Mouse (Mus musculus) liver, embryonic 12.5 days (tissue): ENCODE results near the gene Serpinb9f. TPM values are rescaled to one million over a fixed set of nuclear protein-coding genes. Genes with fewer than 3 reads are reported as not detected.
"Not testable (repeated sequence)": the region's sequence is repeated elsewhere in the genome, so short reads cannot be mapped to it uniquely, and the experiment has no call there.

Source experiments
- ATAC-seq: fragments of 200-750 bp; cut with Nextera tagmentation; 2 replicates; pipeline ENCODE4 v1.8.0; 2017; ENCODE audit warnings: moderate number of reproducible peaks, mild to moderate bottlenecking, moderate library complexity
- H3K27ac ChIP-seq: fragments of 300-500 bp; sonication (generic); 2 replicates; pipeline ENCODE4 v1.5.1; 2016; ENCODE audit warnings: mild to moderate bottlenecking
- H3K27me3 ChIP-seq: fragments of 300-500 bp; sonication (generic); replicated peaks from 2 replicates; pipeline ENCODE4 v1.6.1; 2016; ENCODE audit warnings: mild to moderate bottlenecking, moderate library complexity
- H3K36me3 ChIP-seq: fragments of 300-500 bp; sonication (generic); 2 replicates; pipeline ENCODE4 v1.6.1; 2016; ENCODE audit warnings: mild to moderate bottlenecking, moderate library complexity
- H3K4me1 ChIP-seq: fragments of 300-500 bp; sonication (generic); 2 replicates; pipeline ENCODE4 v1.6.1; 2016
- H3K4me2 ChIP-seq: fragments of 300-500 bp; sonication (generic); 2 replicates; pipeline ENCODE4 v1.6.1; 2016; ENCODE audit warnings: mild to moderate bottlenecking, moderate library complexity
- H3K4me3 ChIP-seq: fragments of 300-500 bp; sonication (generic); 2 replicates; pipeline ENCODE4 v1.5.1; 2016; ENCODE audit warnings: mild to moderate bottlenecking, moderate library complexity
- H3K9ac ChIP-seq: fragments of 300-500 bp; sonication (generic); 2 replicates; pipeline ENCODE4 v1.6.1; 2016; ENCODE audit warnings: mild to moderate bottlenecking, moderate library complexity
- H3K9me3 ChIP-seq: fragments of 300-500 bp; sonication (generic); replicated peaks from 2 replicates; pipeline ENCODE4 v1.6.1; 2016; ENCODE audit warnings: mild to moderate bottlenecking, moderate library complexity
- WGBS: fragments of 180-500 bp; shearing (Covaris S2); methylation state at CpG from one replicate; pipeline ENCODE4 v1.1.7; 2016; ENCODE audit not compliant: insufficient replicate concordance; 5-methylcytosine and 5-hydroxymethylcytosine counted together
- polyA plus RNA-seq: library from polyadenylated mRNA; unstranded; fragments of >200 nt; fragmentation: Nextera tagmentation; extraction: Ambion mirVana; gene quantifications from 2 replicates; pipeline ENCODE4 v1.2.1, GENCODE M21; 2016

Serpinb9f gene
- polyA plus RNA-seq, result not detected in 2 replicates

DNA sequence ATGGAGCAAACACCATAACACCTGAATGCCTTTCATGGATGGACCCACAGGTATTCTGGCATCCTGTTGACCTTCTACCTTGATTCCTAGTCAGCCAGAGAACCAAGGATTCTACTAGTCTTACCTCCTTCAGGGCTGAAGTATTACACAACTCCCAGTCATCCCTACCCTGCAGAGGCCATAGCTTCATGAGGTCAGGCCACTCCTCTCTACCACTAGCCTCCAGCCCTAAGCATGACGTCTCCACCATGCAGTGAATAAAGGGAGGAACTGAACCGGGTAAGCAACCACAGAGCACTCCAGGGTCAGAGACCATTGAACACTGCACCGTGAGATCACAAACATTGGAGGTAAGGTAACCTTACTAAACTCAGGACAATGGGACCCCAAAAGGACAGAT is at the start of gene Serpinb9f:
TSS of gene Serpinb9f (plus strand) at position 301 of the 400 bp plus-strand sequence.
- 67% methylated on average over 3 of the region's 3 CpGs for WGBS
- H3K27ac ChIP-seq, H3K9me3 ChIP-seq, H3K9ac ChIP-seq, H3K27me3 ChIP-seq, ATAC-seq, H3K4me2 ChIP-seq, H3K4me1 ChIP-seq, H3K4me3 ChIP-seq, H3K36me3 ChIP-seq: not testable (repeated sequence)

- H3K9me3 ChIP-seq, H3K27me3 ChIP-seq, H3K4me1 ChIP-seq, H3K4me2 ChIP-seq, H3K27ac ChIP-seq, H3K9ac ChIP-seq, ATAC-seq, H3K36me3 ChIP-seq, H3K4me3 ChIP-seq: not testable (repeated sequence)
- 64% methylated on average over 4 of the region's 4 CpGs for WGBS
These were observed 15.2 kb upstream of the Serpinb9f start for GRCm38 (mm10) chr13:33308631-33309030.

GRCm38 (mm10) chr13:33356666-33357065 is 32.8 kb downstream of the Serpinb9f start:
- H3K9me3 ChIP-seq, H3K27ac ChIP-seq, H3K4me1 ChIP-seq, H3K27me3 ChIP-seq, ATAC-seq, H3K36me3 ChIP-seq, H3K9ac ChIP-seq, H3K4me3 ChIP-seq, H3K4me2 ChIP-seq: not testable (repeated sequence)
- WGBS, result 60% methylated on average over 1 of the region's 1 CpGs

Other genes starting within 250 kb of the Serpinb9f start
- not detected in 2 replicates for gene Serpinb1b, start 245.5 kb upstream of the Serpinb9f start, polyA plus RNA-seq
- not detected in 2 replicates for gene Serpinb9c, start 164.3 kb upstream of the Serpinb9f start, polyA plus RNA-seq
- gene Serpinb9d, start 131.1 kb upstream of the Serpinb9f start, polyA plus RNA-seq, result not detected in 2 replicates
- gene Serpinb9e, start 74.5 kb upstream of the Serpinb9f start, polyA plus RNA-seq, result not detected in 2 replicates
- gene Gm11397, start 71.7 kb downstream of the Serpinb9f start, polyA plus RNA-seq, result not detected in 2 replicates
- not detected in 2 replicates for gene Serpinb9g, start 160.7 kb downstream of the Serpinb9f start, polyA plus RNA-seq